Mouse (Mus musculus) cerebellum, postnatal 4 days (tissue): ENCODE data around the gene Gm48551.

Experiments
- DNase-seq, 2 experiments: peaks; one replicate each; pipeline ENCODE4 v3.0.0; 2022; ENCODE audit warnings: low spot score in 2 of 2, mixed read lengths in 1 of 2

Gm48551 gene

DNA sequence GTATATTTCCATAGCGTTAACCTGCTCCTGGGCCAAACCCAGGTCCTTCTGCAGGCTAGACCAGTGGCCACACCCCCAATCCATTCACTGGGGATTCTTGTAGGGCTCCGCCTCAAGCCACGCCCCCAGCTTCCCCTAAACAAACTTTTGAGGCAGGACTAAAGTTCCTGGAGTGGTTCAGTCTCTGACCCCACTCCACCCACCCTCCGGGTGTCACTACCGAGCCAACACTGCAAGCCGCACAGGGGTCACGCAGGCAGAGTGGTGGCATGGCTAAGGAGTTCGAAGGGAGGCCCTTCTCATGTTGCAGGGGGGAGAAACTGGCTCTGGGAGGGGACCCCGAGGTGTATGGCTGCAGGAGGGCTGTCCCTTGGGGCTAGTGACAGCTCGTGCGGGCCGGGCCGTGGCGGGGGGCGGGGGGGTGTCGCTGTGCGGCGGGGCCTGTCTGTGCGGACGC, 45.4 kb downstream of the Gm48551 start:
- peak; percentile 31 to 53 for DNase-seq

DNA sequence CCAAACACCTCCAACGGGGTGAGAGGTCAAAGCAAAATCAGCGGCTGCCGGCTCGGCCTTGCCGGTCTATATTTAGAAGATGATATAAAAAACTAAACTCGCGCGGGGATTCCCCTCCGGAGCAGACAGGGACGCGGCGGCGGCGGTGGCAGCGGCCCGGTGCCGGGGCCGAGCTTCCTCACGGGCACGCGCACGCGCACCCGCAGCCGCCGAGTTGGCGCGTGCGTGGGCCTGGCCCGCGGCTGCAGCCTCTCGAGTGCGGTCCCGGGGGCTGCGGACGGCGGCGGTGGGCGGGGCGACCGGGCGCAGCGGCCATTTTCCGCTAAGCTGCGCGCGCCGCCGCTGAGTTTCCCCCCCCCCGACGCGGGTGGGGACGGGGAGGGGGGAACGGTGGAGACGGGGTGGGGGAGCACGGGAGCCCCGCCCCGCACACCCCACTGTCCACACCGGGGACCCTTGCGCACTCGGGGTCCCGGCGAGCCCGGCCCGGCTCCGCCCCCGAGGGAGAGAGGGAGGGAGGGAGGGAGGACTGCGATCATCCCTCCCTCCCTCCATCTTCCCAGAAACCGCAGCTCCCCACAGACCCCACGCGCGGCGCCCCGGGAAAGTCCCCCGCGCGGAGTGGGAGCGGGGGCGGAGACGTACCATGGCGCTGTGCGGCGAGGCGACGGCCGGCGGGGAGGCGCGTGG, 46.0 kb downstream of the Gm48551 start:
- DNase-seq, result peak; percentile 62 to 86

DNA sequence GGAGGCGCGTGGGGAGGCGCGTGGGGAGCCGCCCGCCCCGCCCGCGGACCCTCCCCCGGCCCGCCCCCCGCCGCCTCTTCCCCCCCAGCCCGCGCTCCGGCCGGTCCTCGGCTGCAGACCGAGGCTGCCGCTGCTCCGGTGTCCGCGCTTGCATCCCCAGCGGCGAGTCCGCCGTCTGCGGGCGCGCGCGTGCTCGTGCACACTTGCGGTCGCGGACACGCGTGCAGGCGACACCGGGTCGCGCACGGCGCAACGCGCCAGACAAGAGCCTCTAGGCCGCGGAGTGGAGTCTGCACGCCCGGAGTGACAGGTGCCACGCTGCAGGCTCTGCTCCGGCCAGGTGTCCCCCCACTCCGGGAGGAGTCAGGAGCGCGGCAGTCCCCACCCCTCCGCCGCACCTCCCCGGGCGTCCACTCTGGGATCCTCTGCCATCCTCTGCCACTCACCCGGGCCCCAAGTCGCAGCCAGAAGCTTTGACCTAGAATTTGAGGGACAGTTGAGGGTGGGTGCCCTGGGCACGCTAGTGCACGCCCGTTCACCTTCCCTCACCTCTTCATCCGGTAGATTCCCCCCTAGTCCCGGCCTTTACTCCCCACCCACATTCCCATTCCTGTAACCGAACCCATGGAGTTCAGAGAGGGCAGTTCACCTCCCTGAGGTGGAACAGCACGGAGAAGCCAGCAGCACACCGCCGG, 46.7 kb downstream of the Gm48551 start:
- DNase-seq, result peak; percentile 44 to 76

DNA sequence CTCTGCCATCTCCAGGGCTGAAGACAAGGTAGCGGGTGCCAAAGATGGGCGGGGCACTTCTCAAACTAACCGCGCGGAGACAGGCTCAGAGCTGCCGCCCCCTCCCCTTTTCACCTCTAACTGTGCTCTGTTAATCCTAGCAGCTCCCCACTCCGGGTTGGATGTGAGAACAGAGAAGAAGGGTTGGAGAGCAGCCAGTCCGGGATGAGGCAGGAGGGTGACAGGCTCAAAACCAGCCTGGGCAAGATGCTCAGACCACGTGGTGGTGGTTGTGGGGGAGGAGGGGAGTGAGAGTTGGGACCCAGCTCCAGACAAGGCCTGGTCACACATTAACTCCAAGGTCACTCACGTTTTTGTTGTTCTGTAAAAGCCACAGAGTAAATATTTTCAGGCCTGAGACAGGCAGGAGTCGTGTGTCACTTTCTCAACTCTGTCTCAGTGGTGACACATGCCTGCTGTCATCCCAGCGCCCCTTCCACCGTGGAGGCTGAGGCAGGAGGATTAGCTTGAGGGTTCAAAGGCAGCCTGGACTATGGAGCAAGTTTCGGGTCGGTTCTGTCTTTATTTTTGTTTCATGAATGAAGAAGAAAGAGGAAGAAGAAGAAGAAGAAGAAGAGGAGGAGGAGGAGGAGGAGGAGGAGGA, 47.4 kb downstream of the Gm48551 start:
- peak; percentile 21 to 47 for DNase-seq

DNA sequence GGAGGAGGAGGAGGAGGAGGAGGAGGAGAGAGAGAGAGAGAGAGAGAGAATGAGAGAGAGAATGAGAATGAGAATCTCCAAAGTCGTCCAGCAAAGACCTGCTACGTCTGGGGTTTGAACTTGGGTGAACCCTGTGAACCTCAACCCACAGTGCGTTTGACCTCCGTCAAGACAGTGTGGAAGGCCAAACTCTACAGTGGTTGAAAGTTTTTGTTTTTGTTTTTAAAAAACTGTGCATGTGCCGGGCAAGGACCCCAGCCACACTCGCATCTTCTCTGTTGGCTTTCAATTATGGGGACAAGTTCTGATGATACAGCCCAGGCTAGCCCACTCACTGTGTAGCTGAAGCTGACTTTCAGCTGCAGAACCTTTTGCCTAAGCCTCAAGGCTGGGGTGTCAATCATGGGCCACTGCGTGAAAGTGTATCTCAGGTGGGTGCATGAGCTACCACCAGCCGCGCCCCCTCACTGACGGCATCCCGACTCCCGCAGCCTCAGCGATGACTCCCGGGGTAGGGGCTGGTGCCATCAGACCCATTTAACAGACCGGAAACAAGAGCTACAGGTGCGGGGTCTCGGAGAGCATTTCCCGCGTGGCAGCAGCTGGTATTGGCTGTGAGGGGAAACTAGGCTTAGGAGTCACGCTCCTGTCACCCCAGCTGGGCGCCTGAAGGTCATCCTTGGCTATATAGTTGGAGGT, 48.1 kb downstream of the Gm48551 start:
- peak in 1 of 2 experiments; percentile 13 for DNase-seq

DNA sequence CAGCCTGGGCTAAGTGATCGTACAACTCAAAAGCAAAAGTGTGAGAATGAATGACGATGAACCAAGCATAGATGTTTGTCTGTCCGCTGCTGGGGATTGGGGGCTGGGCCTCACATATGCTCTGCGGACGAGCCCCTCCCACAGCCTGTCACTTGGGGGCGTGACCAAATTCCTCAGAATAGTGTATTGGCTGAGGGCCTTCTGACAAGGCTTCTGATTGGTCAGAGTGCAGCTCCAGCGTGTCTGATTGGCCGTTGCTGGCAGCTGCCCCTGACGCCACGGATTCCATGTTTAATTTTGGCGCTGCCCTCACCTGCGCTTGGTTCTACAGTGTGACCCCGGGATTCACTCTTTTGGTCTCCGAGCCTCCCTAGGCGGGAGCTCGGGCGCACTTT, 48.6 kb downstream of the Gm48551 start:
- peak; percentile 76 to 88 for DNase-seq

DNA sequence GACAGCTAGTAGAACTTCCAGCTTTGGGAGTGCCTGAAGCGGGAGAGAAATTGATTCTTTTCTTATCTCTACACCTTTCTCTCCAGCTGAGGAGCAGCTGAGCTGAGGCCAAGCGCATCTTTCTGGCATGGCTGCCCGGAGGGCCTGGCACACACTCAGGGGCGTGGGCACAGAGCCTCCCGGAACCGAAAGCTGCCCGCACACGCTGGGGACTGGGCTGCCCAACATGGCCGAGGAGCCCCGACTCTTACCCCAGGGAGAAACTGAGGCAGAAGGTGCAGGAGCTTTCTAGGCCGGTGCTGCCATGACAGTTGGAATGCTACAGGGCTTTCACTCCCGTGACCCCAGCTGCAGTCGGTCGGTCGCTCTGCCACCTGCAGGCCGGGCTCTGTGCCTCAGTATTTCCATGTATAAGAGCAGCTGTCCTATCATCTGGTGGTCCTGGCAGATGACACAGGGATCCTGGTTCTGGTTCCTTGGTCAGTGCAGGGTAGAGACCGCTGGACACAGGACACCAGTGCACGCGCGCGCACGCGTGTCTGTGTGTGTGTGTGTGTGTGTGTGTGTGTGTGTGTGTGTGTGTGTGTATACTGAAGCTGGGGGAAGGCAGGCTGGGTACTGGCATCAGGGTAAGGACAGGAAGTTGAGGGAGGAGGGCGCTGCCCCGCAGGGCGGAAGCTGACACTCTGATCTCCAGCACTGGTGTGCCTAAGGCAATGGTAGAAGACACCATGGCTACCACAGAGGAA, 49.4 kb downstream of the Gm48551 start:
- peak; percentile 23 to 54 for DNase-seq

DNA sequence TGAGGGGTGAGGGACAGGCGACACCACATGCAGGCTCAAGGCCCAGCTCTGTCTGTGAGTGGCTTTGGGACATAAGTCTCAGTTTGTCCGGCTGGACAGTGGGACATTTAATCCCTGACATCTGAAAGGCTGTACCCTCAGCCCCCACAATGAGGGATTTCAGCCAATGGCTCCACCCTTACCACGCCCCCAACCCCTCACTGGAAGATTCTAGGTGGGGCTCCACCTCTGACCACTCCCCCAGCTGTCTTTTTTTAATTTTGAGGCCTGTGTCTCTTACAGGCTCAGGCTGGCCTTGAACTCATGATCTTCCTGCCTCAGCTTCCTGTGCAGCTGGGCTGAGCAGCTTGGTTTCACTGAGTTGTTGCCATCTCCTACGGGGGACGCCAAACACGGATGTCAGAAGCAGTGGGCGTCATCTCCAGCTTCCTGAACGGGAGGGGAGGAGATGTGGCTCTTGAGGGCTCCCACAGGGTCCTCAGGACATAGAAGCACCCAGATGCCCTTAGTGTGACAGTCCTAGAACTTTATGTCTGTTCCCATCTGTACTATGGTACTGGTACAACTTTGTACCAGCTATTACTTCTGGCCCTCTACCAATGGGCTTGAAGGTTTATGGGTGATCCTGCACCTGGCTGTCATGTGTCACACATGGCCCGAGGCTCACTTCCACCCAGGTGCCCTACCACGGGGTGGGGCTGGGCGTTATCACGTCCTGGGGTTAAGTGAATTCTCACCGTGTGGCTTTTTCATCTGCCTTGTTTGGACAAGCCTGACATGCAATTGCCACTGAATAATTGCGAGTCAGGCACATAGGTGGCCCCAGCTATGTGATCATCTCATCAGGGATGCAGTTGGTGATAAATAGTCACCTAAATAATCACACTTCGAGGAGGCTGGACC, 50.3 kb downstream of the Gm48551 start:
- DNase-seq, result peak; percentile 4 to 14

DNA sequence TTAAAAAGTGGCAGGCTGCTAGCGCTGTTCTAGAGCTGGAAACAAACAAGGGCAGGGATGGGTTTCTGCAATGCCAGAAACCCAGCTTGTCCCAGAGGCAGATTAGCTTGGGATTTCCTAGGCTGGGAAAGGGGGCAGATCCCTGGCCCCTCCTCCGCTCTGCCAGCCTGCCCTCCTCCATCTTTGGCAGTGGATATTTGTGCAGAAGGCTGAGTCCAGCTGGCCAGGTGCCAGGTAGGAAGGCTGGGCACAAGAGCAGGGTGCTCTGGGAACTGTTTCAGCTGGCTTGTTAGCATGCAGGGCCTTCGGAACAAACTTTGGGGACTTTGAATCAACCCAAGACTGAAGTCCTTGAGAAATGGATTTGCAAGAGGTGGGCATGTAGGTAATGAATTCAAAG, 51.2 kb downstream of the Gm48551 start:
- peak; percentile 71 to 91 for DNase-seq

DNA sequence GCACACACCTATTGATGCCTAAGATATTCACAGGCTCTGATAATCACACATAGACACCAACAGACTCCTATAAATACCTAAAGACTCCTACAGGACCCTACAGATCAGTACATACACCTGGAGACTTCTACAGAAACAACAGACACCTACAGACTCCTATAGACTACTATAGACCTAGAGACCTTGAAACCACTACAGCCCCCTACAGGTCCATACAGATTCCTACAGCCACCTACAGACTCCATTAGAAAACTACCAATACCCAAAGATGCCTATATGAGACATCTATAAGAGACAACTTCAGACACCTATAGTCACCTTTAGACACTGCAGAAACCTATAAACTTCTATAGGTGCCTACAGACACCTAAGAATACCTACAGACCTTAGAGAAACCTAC, 56.8 kb downstream of the Gm48551 start:
- no peak for DNase-seq
